Mouse (Mus musculus) stomach, embryonic 16.5 days (tissue): ENCODE data around the gene Shroom3. TPM values are rescaled to one million over a fixed set of nuclear protein-coding genes. Genes with fewer than 3 reads are reported as not detected.

Experiments
- ATAC-seq: fragments of 200-750 bp; cut with Nextera tagmentation; 2 replicates; pipeline ENCODE4 v1.8.0; 2017; ENCODE audit warnings: moderate number of reproducible peaks, moderate TSS enrichment; ENCODE audit not compliant: insufficient read depth, low FRiP score
- H3K27ac ChIP-seq: fragments of 300-500 bp; sonication (generic); 2 replicates; pipeline ENCODE4 v1.5.1; 2014; ENCODE audit warnings: low read length
- H3K27me3 ChIP-seq: fragments of 300-500 bp; sonication (generic); 2 replicates; pipeline ENCODE4 v1.6.1; 2014; ENCODE audit warnings: low read length, control low read depth, mixed read lengths; ENCODE audit not compliant: control insufficient read depth, insufficient read depth
- H3K36me3 ChIP-seq: fragments of 300-500 bp; sonication (generic); 2 replicates; pipeline ENCODE4 v1.6.1; 2014; ENCODE audit warnings: low read length; ENCODE audit not compliant: control insufficient read depth, insufficient read depth
- H3K4me1 ChIP-seq: fragments of 300-500 bp; sonication (generic); 2 replicates; pipeline ENCODE4 v1.6.1; 2014; ENCODE audit warnings: low read length, control low read depth, mixed read lengths; ENCODE audit not compliant: control insufficient read depth, insufficient read depth
- H3K4me2 ChIP-seq: fragments of 300-500 bp; sonication (generic); 2 replicates; pipeline ENCODE4 v1.6.1; 2014; ENCODE audit warnings: low read depth, low read length, mixed read lengths
- H3K4me3 ChIP-seq: fragments of 300-500 bp; sonication (generic); replicated peaks from 2 replicates; pipeline ENCODE4 v1.5.1; 2014; ENCODE audit warnings: mild to moderate bottlenecking, low read length
- H3K9ac ChIP-seq: fragments of 300-500 bp; sonication (generic); 2 replicates; pipeline ENCODE4 v1.6.1; 2014; ENCODE audit warnings: low read length
- H3K9me3 ChIP-seq: fragments of 300-500 bp; sonication (generic); replicated peaks from 2 replicates; pipeline ENCODE4 v1.6.1; 2016; ENCODE audit warnings: low read length, control low read depth; ENCODE audit not compliant: control insufficient read depth
- WGBS: fragments of 180-500 bp; shearing (Covaris S2); extraction: QIAGEN DNeasy Blood & Tissue Kit; methylation state at CpG from one replicate; pipeline ENCODE4 v1.1.7; 2014; 5-methylcytosine and 5-hydroxymethylcytosine counted together
- polyA plus RNA-seq: library from polyadenylated mRNA; unstranded; fragments of >200 nt; fragmentation: Nextera tagmentation; extraction: Ambion mirVana; gene quantifications from 2 replicates; pipeline ENCODE4 v1.2.1, GENCODE M21; 2015

Gene Shroom3
- polyA plus RNA-seq, 1 experiment from 2014 or later, result 14.4 TPM

DNA sequence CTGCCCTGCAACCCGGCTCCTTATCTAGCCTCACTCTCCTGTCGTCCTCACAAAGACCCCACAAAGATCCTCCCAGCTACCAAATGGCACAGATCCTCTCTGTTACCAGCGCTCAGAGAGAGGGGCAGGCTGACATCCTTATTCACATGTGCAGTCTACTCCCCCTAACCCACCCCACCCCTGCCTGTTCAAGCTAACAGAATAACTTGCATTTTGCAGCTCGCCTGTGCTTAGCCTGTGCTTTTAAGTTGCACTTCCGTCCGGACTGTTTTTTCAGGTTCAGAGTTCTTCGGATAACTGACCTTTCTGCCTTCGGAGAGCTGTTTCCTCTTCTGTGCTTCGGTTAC lies 7.7 kb upstream of the Shroom3 start:
- H3K27me3 ChIP-seq, result no peaks in the 10 kb centered on the region
- peak overlapping the region; percentile 52 for H3K4me3 ChIP-seq
- H3K9ac ChIP-seq, result peak overlapping the region; percentile 54
- no peak for ATAC-seq
- no peak overlapping the region for H3K27ac ChIP-seq
- peaks cover 5% of the 10 kb centered on the region; the same call in 1 of the 2 replicates for H3K4me1 ChIP-seq
- no peaks in the 10 kb centered on the region for H3K9me3 ChIP-seq
- WGBS, result 0% methylated on average over 9 of the region's 9 CpGs
- H3K4me2 ChIP-seq, result peak overlapping the region; percentile 96
- no peaks in the 10 kb centered on the region for H3K36me3 ChIP-seq

DNA sequence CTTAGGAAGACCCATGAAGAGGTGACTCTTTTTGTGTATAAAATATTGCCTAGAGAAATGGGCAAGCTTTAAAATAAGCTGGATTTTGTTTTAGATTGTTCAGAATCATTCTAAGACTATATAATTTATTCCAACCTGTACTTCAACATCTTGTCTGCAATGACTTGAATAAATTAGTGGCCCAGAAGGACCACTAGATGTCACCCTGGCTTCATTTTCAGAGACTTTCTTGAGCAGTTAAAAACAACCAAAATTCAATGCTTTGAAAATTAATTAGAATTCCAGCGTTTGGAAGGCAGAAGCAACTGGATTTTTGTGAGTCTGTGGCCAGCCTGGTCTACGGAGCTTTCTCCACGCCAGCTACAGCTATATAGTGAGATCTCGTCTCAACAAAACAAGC lies 3.8 kb upstream of the Shroom3 start:
- Histone ChIP-seq H3K4me2 (no peak overlapping the region), H3K27me3 (no peaks in the 10 kb centered on the region; the same call in 1 of the 2 replicates)
- WGBS, result 28% methylated on average over 4 of the region's 4 CpGs

DNA sequence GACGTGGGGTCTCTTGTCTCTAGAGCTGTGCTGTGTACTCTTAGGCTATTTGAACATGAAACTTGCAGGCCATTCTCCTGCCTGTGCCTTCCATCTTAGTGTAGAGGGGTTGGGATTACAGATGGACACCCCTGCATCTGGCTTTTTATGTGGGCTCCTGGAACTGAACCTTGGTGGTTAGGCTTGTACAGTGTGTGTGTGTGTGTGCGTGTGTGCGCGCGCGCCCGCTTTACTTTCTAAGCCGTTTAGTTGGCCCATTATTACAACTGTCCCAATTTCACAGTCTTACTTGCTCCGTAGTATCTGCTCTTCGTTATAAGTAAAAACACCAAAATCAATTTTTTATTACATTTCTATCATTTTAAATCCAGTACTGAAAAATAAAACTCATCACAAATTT lies 1.4 kb upstream of the Shroom3 start:
- no peaks in the 10 kb centered on the region; the same call in 1 of the 2 replicates for H3K27me3 ChIP-seq
- ATAC-seq, result no peak
- H3K9me3 ChIP-seq, result no peaks in the 10 kb centered on the region
- H3K4me2 ChIP-seq, result no peak overlapping the region
- H3K36me3 ChIP-seq, result no peaks in the 10 kb centered on the region
- 94% methylated on average over 10 of the region's 10 CpGs for WGBS
- H3K9ac ChIP-seq, result no peak overlapping the region
- H3K27ac ChIP-seq, result no peak overlapping the region
- 0 out of 2 replicates have a peak, but pooled peaks cover 5% of the 10 kb centered on the region for H3K4me1 ChIP-seq
- H3K4me3 ChIP-seq, result no peak overlapping the region

More for the DNA sequence above, 3.8 kb upstream of the Shroom3 start:
- ATAC-seq, result no peak
- Histone ChIP-seq H3K9me3 (no peaks in the 10 kb centered on the region), H3K9ac (no peak overlapping the region), H3K27ac (no peak overlapping the region), H3K4me3 (no peak overlapping the region), H3K36me3 (no peaks in the 10 kb centered on the region), H3K4me1 (peaks cover 10% of the 10 kb centered on the region; the same call in 1 of the 2 replicates)

DNA sequence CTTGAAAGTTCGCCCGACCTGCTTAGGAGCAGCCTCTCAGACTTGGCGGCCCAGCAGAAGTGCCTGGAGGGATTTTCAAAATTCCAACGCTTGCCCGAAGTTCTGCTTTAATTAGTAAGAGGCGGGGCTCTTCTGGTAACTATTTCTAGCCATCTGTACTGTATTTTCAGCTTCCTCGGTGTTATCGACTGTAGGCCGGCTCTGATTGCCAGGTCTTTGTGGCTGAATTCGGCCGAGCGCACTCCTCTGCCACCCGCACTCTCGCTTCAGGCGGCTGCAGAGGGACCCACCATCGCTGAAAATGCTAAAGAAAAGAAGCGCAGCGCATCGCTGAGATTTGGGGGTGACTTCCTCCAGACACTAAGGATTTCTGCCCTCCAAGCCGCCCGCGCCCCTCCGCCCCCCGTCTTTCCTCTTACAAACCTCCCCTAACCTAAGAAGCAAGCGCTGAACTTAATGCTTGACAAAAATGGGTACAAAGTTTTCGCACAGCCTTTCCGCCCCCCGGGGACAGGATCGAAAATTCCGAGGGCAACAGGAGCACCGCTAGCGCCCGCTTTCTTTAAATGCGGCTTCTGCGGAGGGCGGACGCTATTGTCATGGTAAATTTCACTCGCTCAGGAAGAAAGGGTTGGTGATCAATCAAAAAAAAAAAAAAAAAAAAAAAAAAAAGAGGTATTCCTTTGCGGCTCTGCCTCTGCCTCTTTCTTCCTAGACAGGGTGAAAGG lies 450 bp upstream of the Shroom3 start:
- ATAC-seq, result no peak
- Histone ChIP-seq H3K4me1 (0 out of 2 replicates have a peak, but pooled peaks cover 5% of the 10 kb centered on the region), H3K9me3 (no peaks in the 10 kb centered on the region), H3K9ac (peak overlapping the region; percentile 68), H3K27ac (no peak overlapping the region), H3K4me3 (peak overlapping the region; percentile 51), H3K4me2 (peak overlapping the region; percentile 89), H3K27me3 (no peaks in the 10 kb centered on the region; the same call in 1 of the 2 replicates), H3K36me3 (no peaks in the 10 kb centered on the region)
- 4% methylated on average over 39 of the region's 39 CpGs for WGBS

DNA sequence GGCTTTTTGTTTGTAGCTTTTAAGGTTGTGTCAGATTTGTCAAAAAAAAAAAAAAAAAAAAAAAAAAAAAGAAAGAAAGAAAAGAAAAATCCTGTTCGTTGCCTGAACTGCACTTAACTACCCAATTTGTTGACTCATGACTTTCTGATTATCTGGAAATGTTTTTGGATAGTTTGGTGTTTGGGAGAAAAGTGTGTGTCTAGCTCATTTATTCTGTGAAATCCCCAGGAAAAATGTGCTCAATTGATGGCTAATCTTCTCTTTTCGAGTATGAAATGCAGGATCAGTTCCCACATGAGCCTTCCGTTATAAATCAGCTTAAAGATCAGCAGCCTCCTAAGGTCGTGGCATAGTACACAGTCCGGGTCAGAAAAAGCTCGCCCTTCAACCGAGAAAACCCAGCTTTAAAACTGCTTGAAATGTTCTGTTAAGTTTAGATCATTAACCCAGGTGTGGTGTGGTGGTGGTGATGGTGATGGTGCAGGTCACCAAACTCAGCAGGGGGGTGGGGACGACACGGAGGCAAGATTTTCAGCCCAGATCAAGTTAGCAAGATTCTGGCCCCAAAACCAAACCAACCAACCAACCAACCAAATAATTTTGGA lies 738 bp downstream of the Shroom3 start:
- whole genome bisulfite sequencing, result 35% methylated on average over 9 of the region's 9 CpGs
- Histone ChIP-seq H3K4me2 (peak overlapping the region; percentile 89), H3K27ac (no peak overlapping the region), H3K4me1 (0 out of 2 replicates have a peak, but pooled peaks cover 5% of the 10 kb centered on the region), H3K9ac (no peak overlapping the region), H3K27me3 (no peaks in the 10 kb centered on the region; the same call in 1 of the 2 replicates), H3K4me3 (peak overlapping the region; percentile 51), H3K36me3 (no peaks in the 10 kb centered on the region), H3K9me3 (no peaks in the 10 kb centered on the region)
- no peak for ATAC-seq

DNA sequence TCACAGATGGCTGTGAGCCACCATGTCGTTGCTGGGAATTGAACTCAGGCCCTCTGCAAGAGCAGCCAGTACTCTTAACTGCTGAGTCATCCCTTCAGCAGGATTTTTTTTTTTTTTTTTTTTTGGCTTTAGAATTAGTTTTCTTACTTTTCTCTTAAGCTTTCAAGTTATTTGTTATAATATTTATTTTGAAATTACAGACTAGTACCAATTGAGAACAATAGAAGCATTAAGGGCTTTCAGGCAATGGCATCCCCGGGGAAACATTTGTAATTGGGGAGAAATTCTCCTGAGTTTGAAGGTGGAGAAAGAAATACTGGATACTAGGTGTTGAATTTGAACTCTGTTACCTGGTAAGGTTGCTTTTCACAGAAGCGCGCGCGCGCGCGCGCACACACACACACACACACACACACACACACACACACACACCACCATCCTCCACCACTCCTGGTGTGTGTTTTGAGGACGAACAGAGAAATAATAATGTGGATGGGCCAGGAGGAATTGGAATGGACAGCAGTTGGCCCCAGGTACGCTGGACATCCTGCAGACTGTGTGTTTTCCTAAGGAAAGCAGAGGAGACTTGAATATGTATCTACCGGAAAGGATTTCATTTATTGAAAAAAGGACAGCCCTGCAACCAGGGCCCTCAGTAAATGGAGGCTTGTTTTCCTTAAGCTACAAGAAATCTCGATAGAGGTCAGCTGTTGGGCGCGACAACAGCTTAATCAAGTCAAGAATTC lies 1.7 kb downstream of the Shroom3 start:
- 0 out of 2 replicates have a peak, but pooled peaks cover 5% of the 10 kb centered on the region for H3K4me1 ChIP-seq
- H3K36me3 ChIP-seq, result no peaks in the 10 kb centered on the region
- H3K9ac ChIP-seq, result no peak overlapping the region
- H3K9me3 ChIP-seq, result no peaks in the 10 kb centered on the region
- no peaks in the 10 kb centered on the region; the same call in 1 of the 2 replicates for H3K27me3 ChIP-seq
- no peak overlapping the region for H3K4me3 ChIP-seq
- WGBS, result 89% methylated on average over 16 of the region's 16 CpGs
- H3K27ac ChIP-seq, result no peak overlapping the region
- no peak for ATAC-seq
- H3K4me2 ChIP-seq, result no peak overlapping the region

DNA sequence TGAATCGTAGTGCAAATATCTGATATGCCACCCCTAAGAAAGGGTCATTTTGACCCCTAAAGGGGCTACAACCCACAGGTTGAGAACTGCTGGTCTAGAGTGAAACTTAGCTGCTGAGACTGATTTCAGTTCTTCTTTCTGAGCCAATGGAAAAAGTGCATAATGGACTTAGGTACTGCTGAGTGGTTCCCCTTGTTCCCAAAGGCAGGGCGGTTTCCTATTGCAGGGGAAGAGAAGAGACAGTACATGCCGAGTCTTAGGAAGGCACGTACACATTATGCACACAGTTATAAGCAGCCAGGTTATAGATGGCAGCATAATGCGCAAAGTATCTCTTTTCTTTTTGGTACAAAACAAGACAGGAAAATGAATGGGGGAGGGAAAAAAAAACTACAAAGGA lies 4.9 kb downstream of the Shroom3 start:
- Histone ChIP-seq H3K36me3 (no peaks in the 10 kb centered on the region), H3K9ac (no peak overlapping the region), H3K27ac (no peak overlapping the region), H3K27me3 (no peaks in the 10 kb centered on the region), H3K4me1 (0 out of 2 replicates have a peak, but pooled peaks cover 5% of the 10 kb centered on the region), H3K4me2 (no peak overlapping the region), H3K4me3 (no peak overlapping the region), H3K9me3 (no peaks in the 10 kb centered on the region)
- WGBS, result 78% methylated on average over 5 of the region's 5 CpGs
- ATAC-seq, result no peak

DNA sequence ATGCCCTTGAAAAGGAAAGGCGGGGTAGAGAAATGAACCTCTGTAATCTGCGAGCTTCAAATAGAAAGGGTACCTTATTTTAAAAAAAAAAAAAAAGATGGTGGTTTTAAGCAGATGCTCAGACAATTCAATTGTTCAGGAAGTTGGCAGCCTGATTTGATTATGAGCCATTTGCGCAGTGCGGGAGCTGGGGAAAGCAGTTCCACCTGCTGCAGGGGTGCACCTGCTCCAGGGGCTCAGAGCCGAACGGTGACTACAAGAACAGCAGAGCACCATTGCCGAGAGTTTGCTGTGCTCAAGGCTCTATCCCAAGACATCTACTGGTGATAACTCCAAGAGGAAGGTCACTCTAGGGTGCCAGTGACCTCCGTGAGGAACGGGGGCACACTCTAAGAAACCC lies 5.3 kb downstream of the Shroom3 start:
- H3K36me3 ChIP-seq, result no peaks in the 10 kb centered on the region
- H3K4me2 ChIP-seq, result no peak overlapping the region
- H3K9ac ChIP-seq, result no peak overlapping the region
- WGBS, result 85% methylated on average over 9 of the region's 9 CpGs
- H3K27ac ChIP-seq, result no peak overlapping the region
- no peaks in the 10 kb centered on the region for H3K9me3 ChIP-seq
- H3K4me3 ChIP-seq, result no peak overlapping the region
- 0 out of 2 replicates have a peak, but pooled peaks cover 5% of the 10 kb centered on the region for H3K4me1 ChIP-seq
- H3K27me3 ChIP-seq, result no peaks in the 10 kb centered on the region
- ATAC-seq, result no peak
